Mouse (Mus musculus) spleen, postnatal 10 days (tissue): ENCODE data around the gene Htr6.
A peak's percentile ranks its signal among the peaks of the same experiment; 100 is the strongest.

Source experiments
- DNase-seq, 2 experiments: peaks; one replicate each; pipeline ENCODE4 v3.0.0; 2021 to 2022; ENCODE audit warnings: low spot score in 2 of 2

Htr6 gene

GRCm38 (mm10) chr4:139075041-139075711 lies at the start of gene Htr6:
Htr6 (minus strand) TSS chr4:139075570.
- DNase-seq, result no peak

- no peak for DNase-seq
These were observed 49.6 kb upstream of the Htr6 start for GRCm38 (mm10) chr4:139124940-139125339.

GRCm38 (mm10) chr4:139122557-139122956 lies 47.2 kb upstream of the Htr6 start:
- DNase-seq, result no peak

- DNase-seq, result no peak
These were observed 45.6 kb upstream of the Htr6 start for GRCm38 (mm10) chr4:139120998-139121397.

- no peak for DNase-seq
These were observed 45.0 kb upstream of the Htr6 start for GRCm38 (mm10) chr4:139120281-139120814.

- DNase-seq, result no peak
These were observed 41.1 kb upstream of the Htr6 start for GRCm38 (mm10) chr4:139116356-139117063.

- peak in 1 of 2 experiments; percentile 57 for DNase-seq
These were observed 40.4 kb upstream of the Htr6 start for GRCm38 (mm10) chr4:139115721-139116120.

- DNase-seq, result no peak
These were observed 37.1 kb upstream of the Htr6 start for GRCm38 (mm10) chr4:139112482-139112881.

GRCm38 (mm10) chr4:139111421-139111820 lies 36.1 kb upstream of the Htr6 start:
- DNase-seq, result no peak

GRCm38 (mm10) chr4:139110858-139111257 lies 35.5 kb upstream of the Htr6 start:
- DNase-seq, result no peak

- no peak for DNase-seq
These were observed 30.1 kb upstream of the Htr6 start for GRCm38 (mm10) chr4:139105453-139105852.

GRCm38 (mm10) chr4:139101546-139101945 lies 26.2 kb upstream of the Htr6 start:
- no peak for DNase-seq

- DNase-seq, result no peak
These were observed 25.0 kb upstream of the Htr6 start for GRCm38 (mm10) chr4:139100326-139100725.

- no peak for DNase-seq
These were observed 20.8 kb upstream of the Htr6 start for GRCm38 (mm10) chr4:139096201-139096600.

- no peak for DNase-seq
These were observed 20.0 kb upstream of the Htr6 start for GRCm38 (mm10) chr4:139095406-139095805.

- DNase-seq, result no peak
These were observed 17.8 kb upstream of the Htr6 start for GRCm38 (mm10) chr4:139093196-139093530.

GRCm38 (mm10) chr4:139092356-139093195 lies 17.2 kb upstream of the Htr6 start, which contains the start of gene Nbl1:
Nbl1 (minus strand) TSS chr4:139092993.
- no peak for DNase-seq

GRCm38 (mm10) chr4:139091478-139092355 lies 16.3 kb upstream of the Htr6 start:
- DNase-seq, result no peak

GRCm38 (mm10) chr4:139091066-139091465 lies 15.7 kb upstream of the Htr6 start:
- no peak for DNase-seq

- DNase-seq, result no peak
These were observed 15.1 kb upstream of the Htr6 start for GRCm38 (mm10) chr4:139090303-139090940.
